Mouse (Mus musculus) 3134 (cell line): ENCODE data around the gene Bmp8a.
"Not testable (repeated sequence)": the region's sequence is repeated elsewhere in the genome, so short reads cannot be mapped to it uniquely, and the experiment has no call there.

Source experiments
- DNase-seq: peaks from one replicate; pipeline ENCODE4 v3.0.0-alpha.2; 2011; ENCODE audit warnings: low spot score; ENCODE audit not compliant: insufficient read length; ENCODE audit errors: extremely low read depth

The Bmp8a gene

GRCm38 (mm10) chr4:123331961-123332360 is 11.1 kb downstream of the Bmp8a start:
- not testable (repeated sequence) for DNase-seq

DNA sequence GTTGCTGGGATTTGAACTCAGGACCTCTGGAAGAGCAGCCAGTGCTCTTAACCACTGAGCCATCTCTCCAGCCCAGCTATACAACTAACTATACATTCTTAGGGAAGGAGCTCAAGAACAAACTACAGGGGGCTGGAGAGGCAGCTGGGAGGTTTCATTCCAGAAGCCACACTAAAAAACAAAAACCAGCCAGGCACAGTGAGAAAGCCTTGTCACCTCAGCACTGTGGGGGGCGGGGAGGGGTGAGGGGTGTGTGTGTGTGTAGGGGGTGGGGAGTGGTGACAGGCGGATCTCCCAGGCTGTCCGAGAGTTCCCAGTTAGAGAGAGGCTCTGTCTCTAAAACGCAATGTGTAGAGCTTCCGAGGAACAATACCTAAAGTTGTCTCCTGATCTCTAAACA is 11.7 kb downstream of the Bmp8a start:
- no peak for DNase-seq

GRCm38 (mm10) chr4:123328946-123329345 is 14.1 kb downstream of the Bmp8a start:
- no peak for DNase-seq

GRCm38 (mm10) chr4:123327630-123328029 is 15.4 kb downstream of the Bmp8a start:
- DNase-seq: no peak

DNA sequence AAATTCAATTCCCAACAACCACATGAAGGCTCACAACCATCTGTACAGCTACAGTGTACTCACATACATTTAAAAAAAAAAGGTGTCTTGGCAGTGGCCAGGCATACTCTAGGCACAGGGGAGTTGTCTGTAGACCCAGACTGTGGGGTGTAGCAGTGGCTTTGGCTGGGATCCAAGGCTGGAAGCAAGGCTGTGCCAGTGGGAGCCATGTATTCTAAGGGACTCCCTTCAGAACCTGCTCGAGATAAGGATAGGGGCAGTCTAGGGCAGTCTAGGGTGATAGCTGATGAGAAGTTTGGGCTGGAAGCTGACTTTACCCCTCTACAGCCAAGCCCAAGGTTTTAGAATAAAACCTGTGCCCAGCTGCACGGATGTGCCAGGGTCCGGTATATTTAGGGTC is 17.0 kb downstream of the Bmp8a start:
- no peak for DNase-seq

DNA sequence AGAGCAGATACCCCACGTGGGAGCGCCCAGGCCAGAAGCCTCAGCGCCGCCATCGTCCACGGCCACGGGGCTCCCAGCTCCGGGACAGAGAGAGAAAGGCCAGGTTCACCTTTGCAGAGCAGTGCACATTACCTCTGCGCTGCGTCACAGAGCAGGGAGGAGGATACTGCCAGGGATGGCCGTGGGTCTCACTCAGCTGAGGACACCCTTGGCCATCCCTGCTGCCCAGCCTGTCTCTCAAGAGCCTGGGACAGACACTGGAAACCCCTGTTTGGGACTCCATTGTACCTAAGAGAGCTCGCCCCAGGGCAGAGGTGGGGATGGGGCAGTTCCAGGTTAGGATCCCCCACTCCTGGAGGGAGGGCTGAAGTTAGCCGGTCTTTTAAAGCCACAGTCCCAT is 19.5 kb downstream of the Bmp8a start, which contains the start of gene Oxct2a:
Gene Oxct2a (minus strand): TSS at position 101 of the 400 bp plus-strand sequence.
- no peak for DNase-seq

DNA sequence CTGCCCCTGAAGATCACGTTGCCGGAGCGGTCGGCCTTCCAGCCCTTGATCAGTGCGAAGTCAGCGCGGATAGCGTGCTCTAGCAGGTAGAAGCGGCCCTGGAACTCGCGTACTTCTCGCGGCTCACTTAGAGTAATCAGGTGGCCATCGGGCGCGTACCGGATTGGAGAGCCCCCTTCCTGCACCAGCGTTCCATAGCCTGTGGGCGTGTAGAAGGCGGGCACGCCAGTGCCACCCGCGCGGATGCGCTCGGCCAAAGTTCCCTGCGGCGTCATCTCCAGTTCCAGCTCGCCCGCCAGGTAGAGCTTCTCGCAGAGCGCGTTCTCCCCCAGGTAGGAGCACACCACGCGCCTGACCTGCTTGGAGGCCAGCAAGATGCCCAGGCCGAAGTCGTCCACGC is 20.1 kb downstream of the Bmp8a start:
- DNase-seq: not testable (repeated sequence)

DNA sequence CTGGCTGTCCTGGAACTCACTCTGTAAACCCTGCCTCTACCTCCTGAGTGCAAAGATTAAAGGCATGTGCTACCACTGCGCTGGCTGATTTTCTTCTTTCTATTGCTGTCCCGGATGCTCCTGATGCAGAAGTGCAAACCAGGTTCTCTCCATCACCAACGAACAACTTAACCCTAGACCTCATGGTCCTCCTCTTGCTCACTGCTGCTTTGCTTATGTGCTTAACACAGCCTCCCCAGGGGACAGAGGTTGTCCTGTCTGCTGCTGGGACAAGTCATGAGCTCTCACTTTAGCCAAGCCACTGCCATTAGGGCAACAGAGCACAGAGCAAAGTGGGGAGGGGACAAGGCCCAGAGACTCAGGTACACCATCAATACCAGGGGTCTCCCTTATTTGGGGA is 28.6 kb downstream of the Bmp8a start:
- no peak for DNase-seq

DNA sequence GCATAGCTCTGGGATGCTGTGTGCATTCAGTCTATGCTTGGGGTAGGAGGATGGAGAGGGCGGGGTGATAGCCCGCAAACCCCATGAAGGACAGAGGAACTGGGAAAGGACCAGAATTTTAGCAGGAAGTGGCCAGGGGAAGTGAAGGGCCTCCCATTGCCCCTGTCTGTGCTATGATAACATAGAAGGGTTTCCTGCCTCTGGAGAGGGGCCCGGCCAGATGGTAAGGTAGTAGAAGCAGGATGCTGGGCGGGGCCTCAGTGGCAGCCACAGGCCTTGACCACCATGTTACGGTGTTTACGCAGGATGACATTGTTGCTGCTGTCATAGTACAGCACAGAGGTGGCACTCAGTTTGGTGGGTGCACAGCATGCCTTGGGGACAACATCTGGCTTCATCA is 30.0 kb downstream of the Bmp8a start:
- DNase-seq: no peak

- no peak for DNase-seq
Measured at GRCm38 (mm10) chr4:123311845-123312244, 31.2 kb downstream of the Bmp8a start.

DNA sequence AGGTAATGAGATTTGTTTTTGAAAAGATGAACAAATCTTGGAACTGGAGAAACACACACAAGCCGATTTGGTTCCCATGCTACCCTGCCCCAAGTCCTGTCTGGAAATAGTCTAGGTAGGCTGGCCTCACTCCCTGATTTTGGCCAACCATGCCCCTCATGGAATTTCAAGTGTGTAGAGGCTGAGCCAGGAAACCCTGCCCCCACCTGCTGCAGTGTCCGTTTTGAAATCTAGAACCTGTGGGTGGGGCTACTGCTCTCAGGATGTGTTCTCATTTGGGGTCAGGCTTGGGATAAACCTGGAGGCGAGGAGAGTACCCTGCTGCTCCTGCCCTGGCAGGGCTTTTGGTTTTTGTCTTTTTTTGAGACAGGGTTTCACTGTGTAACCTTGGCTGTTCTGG is 34.8 kb downstream of the Bmp8a start:
- DNase-seq: no peak

- no peak for DNase-seq
Measured at GRCm38 (mm10) chr4:123306999-123307398, 36.1 kb downstream of the Bmp8a start.

GRCm38 (mm10) chr4:123305789-123306188 is 37.3 kb downstream of the Bmp8a start:
- peak; percentile 45 for DNase-seq

DNA sequence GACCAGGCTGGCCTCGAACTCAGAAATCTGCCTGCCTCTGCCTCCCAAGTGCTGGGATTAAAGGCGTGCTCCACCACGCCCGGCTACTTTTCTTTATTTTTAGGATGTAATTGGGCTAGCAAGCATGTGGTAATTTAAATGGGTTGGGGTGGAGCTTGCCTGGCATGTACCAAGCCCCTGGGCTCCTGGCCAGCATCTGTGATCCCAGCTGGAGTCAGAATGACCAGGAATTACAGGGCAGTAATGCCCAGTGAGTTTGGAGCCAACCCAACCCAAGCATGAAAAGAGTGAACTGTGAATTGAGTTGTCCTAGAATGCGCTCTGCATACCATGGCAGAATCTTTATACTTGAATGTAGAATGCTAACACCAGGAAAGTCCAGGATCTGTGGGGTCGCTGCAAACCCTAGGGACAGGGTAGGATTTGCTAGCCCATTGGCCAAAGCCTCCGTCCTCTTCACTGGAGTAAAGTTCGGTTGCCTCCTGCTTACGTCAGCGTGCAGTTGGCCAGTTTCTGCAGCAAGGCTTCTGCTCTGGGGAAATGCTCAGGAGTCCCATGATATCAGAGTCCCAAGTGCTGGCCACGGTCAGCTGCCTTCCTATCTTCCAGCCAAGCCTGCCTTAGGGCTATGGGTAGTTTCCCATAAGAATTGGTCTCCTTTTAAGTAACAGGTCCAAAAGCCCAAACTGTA is 43.9 kb downstream of the Bmp8a start:
- no peak for DNase-seq

DNA sequence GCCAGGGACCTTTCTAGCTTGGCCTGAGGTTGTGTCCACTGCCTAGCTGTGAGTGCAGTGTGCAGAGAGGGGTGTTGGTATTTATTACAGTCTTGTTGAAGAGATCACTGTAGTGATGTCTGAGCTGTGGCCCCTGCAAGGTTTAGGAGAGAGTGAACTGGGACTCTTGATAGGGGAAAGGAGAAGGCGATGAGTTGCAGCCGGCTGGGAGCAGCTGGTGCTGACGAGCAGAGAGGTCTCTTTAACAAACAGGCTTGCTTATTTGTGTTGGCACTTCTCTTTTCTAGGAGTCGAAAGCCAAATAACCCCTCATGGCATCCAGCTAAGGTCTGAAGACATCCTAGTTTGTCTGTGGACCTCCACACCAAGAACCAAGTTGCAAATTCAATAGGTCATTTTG is 44.8 kb downstream of the Bmp8a start:
- DNase-seq: no peak

DNA sequence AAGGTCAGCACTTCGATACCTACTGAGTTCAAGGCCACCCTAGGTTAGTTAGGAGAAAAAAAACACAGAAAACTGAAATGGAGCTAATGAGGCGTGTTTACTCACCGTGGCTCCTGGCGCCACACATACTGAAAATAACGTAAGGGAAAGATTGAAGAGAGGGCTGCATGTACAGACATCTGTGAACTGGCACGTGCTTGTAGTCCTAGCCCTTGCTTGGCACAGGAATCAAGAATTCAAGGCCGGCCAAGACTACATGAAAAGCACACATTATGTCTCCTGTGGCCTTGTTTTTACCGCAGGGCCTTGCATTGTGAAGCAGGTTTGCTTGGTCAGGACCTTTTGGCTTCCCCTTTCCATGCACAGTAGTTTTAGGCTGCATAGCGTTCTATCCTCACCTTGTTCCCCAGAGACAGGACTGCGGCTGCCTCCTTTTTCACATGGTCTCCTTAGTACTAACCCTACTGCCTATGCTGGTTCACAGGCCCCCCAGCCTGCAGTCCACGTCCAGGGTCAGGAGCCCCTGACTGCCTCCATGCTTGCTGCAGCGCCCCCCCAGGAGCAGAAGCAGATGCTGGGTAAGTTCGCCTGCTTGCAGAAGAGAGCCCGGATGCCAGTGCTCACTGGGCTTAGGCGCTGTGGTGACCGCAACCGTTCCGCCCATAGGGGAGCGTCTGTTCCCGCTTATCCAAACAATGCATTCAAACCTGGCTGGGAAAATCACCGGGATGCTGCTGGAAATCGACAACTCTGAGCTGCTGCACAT is 45.7 kb downstream of the Bmp8a start:
- DNase-seq: no peak

- no peak for DNase-seq
Measured at GRCm38 (mm10) chr4:123296148-123296534, 46.9 kb downstream of the Bmp8a start.

- DNase-seq: no peak
Measured at GRCm38 (mm10) chr4:123295516-123296147, 47.4 kb downstream of the Bmp8a start.

GRCm38 (mm10) chr4:123295026-123295425 is 48.0 kb downstream of the Bmp8a start:
- not testable (repeated sequence) for DNase-seq

GRCm38 (mm10) chr4:123293661-123294443 is 49.2 kb downstream of the Bmp8a start:
- no peak for DNase-seq

GRCm38 (mm10) chr4:123292989-123293388 is 50.1 kb downstream of the Bmp8a start:
- no peak for DNase-seq
